Mouse (Mus musculus) thymus, postnatal 10 days (tissue): ENCODE results near the gene Tspan8.
"Not testable (repeated sequence)": the region's sequence is repeated elsewhere in the genome, so short reads cannot be mapped to it uniquely, and the experiment has no call there.

ENCODE experiments used
- DNase-seq, 2 experiments: peaks; one replicate each; pipeline ENCODE4 v3.0.0; 2021; ENCODE audit warnings: low spot score in 2 of 2

Gene Tspan8

GRCm38 (mm10) chr10:115816511-115816910 is at the start of gene Tspan8:
Gene Tspan8, plus strand, starts transcription at chr10:115816832.
- no peak for DNase-seq

GRCm38 (mm10) chr10:115770032-115770431 is 46.6 kb upstream of the Tspan8 start:
- DNase-seq, result no peak

- DNase-seq, result no peak
Observed at GRCm38 (mm10) chr10:115774451-115774850, 42.2 kb upstream of the Tspan8 start.

- no peak for DNase-seq
Observed at GRCm38 (mm10) chr10:115775945-115776905, 40.4 kb upstream of the Tspan8 start.

- no peak for DNase-seq
Observed at GRCm38 (mm10) chr10:115777366-115777765, 39.3 kb upstream of the Tspan8 start.

- DNase-seq, result no peak
Observed at GRCm38 (mm10) chr10:115778624-115779023, 38.0 kb upstream of the Tspan8 start.

GRCm38 (mm10) chr10:115780239-115781016 is 36.2 kb upstream of the Tspan8 start:
- no peak for DNase-seq

GRCm38 (mm10) chr10:115783232-115783631 is 33.4 kb upstream of the Tspan8 start:
- no peak for DNase-seq

GRCm38 (mm10) chr10:115790788-115791187 is 25.8 kb upstream of the Tspan8 start:
- DNase-seq, result no peak

- DNase-seq, result no peak
Observed at GRCm38 (mm10) chr10:115796072-115796788, 20.4 kb upstream of the Tspan8 start.

- no peak for DNase-seq
Observed at GRCm38 (mm10) chr10:115801464-115801863, 15.2 kb upstream of the Tspan8 start.

GRCm38 (mm10) chr10:115803013-115803412 is 13.6 kb upstream of the Tspan8 start:
- not testable (repeated sequence) for DNase-seq

- no peak for DNase-seq
Observed at GRCm38 (mm10) chr10:115803765-115804164, 12.9 kb upstream of the Tspan8 start.

GRCm38 (mm10) chr10:115805987-115806386 is 10.6 kb upstream of the Tspan8 start:
- no peak for DNase-seq

- DNase-seq, result no peak
Observed at GRCm38 (mm10) chr10:115809169-115809568, 7.5 kb upstream of the Tspan8 start.

GRCm38 (mm10) chr10:115811519-115811918 is 5.1 kb upstream of the Tspan8 start:
- DNase-seq, result no peak

- DNase-seq, result no peak
Observed at GRCm38 (mm10) chr10:115814878-115815277, 1.8 kb upstream of the Tspan8 start.

- no peak for DNase-seq
Observed at GRCm38 (mm10) chr10:115817056-115817724, 558 bp downstream of the Tspan8 start.

- no peak for DNase-seq
Observed at GRCm38 (mm10) chr10:115825289-115825688, 8.7 kb downstream of the Tspan8 start.

GRCm38 (mm10) chr10:115828872-115829271 is 12.2 kb downstream of the Tspan8 start:
- DNase-seq, result no peak

- DNase-seq, result no peak
Observed at GRCm38 (mm10) chr10:115829696-115830095, 13.1 kb downstream of the Tspan8 start.
